Mouse (Mus musculus) C2C12 (cell line): ENCODE measurements around the gene Trim72.

Experiments
- CTCF ChIP-seq: IDR thresholded peaks from one replicate; pipeline ENCODE4 v1.5.1; 2011; ENCODE audit not compliant: control insufficient read depth, insufficient read depth, insufficient read length
- MAX ChIP-seq: IDR thresholded peaks from one replicate; pipeline ENCODE4 v1.6.1; 2011; ENCODE audit warnings: mild to moderate bottlenecking, control low read depth
- MYOG ChIP-seq: IDR thresholded peaks from one replicate; pipeline ENCODE4 v1.6.1; 2011; ENCODE audit not compliant: control insufficient read depth, insufficient read length; ENCODE audit errors: extremely low read depth
- USF1 ChIP-seq: IDR thresholded peaks from one replicate; pipeline ENCODE4 v1.6.1; 2011; ENCODE audit warnings: low read depth, mild to moderate bottlenecking, control low read depth, moderate library complexity

DNA sequence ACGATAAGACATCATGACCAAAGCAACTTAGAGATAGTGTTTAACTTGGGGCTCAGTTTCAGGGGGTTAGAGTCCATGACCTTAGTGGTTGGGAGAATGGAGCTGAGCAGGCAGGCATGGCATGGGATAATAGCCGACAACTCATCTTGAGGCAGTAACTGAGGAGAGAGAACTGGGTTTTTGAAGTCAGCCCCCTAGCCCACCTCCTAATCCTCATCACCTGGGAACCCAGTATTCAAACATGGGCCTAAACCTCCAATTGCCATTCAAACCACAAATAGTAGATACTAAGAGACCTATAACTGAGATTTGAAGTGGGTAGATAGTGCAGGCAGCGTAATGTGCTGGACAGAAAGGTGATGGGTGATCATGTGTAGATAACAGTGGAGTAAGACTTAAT, 23.1 kb upstream of the Trim72 start:
- TF ChIP-seq CTCF, result no peak
- no peak for TF ChIP-seq USF1
- TF ChIP-seq MAX, result no peak
- TF ChIP-seq MYOG, result no peak
